Mouse (Mus musculus) liver, adult (tissue): ENCODE results near the gene Pcyt2.

ENCODE experiments used
- GATA4 ChIP-seq: IDR thresholded peaks from 2 replicates; pipeline ENCODE4 v1.6.1; 2014; ENCODE audit warnings: mild to moderate bottlenecking, low read length; ENCODE audit not compliant: insufficient replicate concordance

Gene Pcyt2

GRCm38 (mm10) chr11:120571754-120572416 is 45.9 kb downstream of the Pcyt2 start:
- TF ChIP-seq GATA4 = no peak

- TF ChIP-seq GATA4 = peak; percentile 59; the same call in 1 of the 2 replicates
Measured at GRCm38 (mm10) chr11:120571122-120571521, 46.6 kb downstream of the Pcyt2 start.

- TF ChIP-seq GATA4 = no peak
Measured at GRCm38 (mm10) chr11:120568324-120568723, 49.4 kb downstream of the Pcyt2 start.

- TF ChIP-seq GATA4 = no peak
Measured at GRCm38 (mm10) chr11:120565114-120565513, 52.6 kb downstream of the Pcyt2 start.

- TF ChIP-seq GATA4 = no peak
Measured at GRCm38 (mm10) chr11:120562949-120563348, 54.8 kb downstream of the Pcyt2 start.

- TF ChIP-seq GATA4 = no peak
Measured at GRCm38 (mm10) chr11:120560952-120561728, 56.6 kb downstream of the Pcyt2 start.
